Mouse (Mus musculus): ENCODE measurements around the gene Ell. TPM values are rescaled to one million over a fixed set of nuclear protein-coding genes. Genes with fewer than 3 reads are reported as not detected.

Ell gene
- polyA plus RNA-seq, 1 experiment from 2014 or later = 15.9 TPM

DNA sequence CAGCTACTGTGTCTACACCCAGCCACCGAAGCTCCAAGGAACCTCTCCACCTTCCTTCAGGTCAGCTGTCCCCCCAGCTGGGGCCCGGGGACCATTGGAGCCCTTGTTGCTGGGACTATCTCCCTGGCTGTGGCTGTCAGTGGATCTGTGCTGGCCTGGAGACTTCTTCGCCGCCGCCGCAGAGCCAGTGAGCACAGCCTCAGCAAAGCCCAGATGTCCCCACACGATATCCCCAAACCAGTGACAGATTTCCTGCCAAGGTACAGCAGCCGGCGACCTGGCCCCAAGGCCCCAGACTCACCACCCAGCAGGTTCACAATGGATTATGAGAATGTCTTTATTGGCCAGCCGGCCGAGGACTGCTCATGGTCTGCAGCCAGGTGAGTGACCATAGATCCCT lies 78.7 kb downstream of the Ell start:
- Histone ChIP-seq H3K4me1 (replicated peaks) (no peaks in the 10 kb centered on the region; the same call in 1 of the 2 replicates), H3K4me3 (replicated peaks) (no peak overlapping the region), H3K27ac (no peak overlapping the region), H3K9ac (no peak overlapping the region), H3K36me3 (no peaks in the 10 kb centered on the region), H3K4me2 (replicated peaks) (no peak overlapping the region), H3K27me3 (replicated peaks) (no peaks in the 10 kb centered on the region), H3K9me3 (no peaks in the 10 kb centered on the region)
- WGBS = 83% methylated on average over 11 of the region's 11 CpGs
- ATAC-seq = no peak

DNA sequence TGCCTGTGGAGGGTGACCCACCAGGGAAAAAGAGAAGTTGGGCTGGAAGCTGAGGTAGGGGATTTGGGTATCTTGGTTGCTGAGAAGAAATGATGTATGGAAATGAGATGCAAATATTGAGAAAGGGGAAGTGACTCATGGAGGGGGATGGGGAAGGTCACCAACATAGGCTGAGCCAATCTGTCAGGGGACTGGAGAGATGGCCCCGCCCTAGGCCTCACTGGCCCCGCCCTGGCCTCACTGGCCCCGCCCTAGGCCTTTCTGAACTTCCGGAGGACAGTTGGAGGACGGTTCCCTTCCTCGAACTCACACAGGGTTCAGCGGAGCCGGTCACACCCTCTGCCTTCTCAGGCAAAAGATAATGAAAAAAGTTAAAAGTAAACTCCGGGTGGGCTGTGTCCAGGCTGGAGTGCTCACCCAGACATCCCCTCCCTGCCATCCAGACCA lies 79.7 kb downstream of the Ell start:
- no peaks in the 10 kb centered on the region for H3K27me3 ChIP-seq (replicated peaks)
- H3K27ac ChIP-seq = no peak overlapping the region
- no peak overlapping the region for H3K9ac ChIP-seq
- H3K36me3 ChIP-seq = no peaks in the 10 kb centered on the region
- H3K4me3 ChIP-seq (replicated peaks) = no peak overlapping the region
- no peaks in the 10 kb centered on the region; the same call in 1 of the 2 replicates for H3K4me1 ChIP-seq (replicated peaks)
- peak; percentile 89 for ATAC-seq
- no peak overlapping the region for H3K4me2 ChIP-seq (replicated peaks)
- no peaks in the 10 kb centered on the region for H3K9me3 ChIP-seq
- 34% methylated on average over 9 of the region's 9 CpGs for WGBS

DNA sequence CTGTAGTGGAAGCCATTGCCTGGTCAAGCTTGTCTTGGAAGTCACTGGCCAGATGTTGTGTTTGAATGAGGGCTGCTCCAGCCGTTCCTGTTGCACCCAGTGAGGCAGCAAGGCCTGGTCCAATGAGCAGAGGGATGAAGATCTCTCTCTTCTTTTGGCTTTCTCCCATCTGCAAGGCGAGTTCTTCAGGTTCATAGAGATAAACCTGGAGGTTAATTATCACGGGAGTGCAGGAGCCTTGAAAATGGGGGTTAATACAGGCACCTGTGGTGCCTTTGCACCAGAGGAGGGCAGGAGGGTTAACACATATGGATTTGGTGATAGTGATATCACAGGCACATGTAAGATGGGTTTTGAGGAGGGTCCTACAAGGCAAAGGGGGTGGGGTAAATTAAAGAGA lies 83.0 kb downstream of the Ell start:
- H3K36me3 ChIP-seq = no peaks in the 10 kb centered on the region
- no peak overlapping the region for H3K4me3 ChIP-seq (replicated peaks)
- no peaks in the 10 kb centered on the region; the same call in 1 of the 2 replicates for H3K4me1 ChIP-seq (replicated peaks)
- H3K4me2 ChIP-seq (replicated peaks) = no peak overlapping the region
- H3K9me3 ChIP-seq = no peaks in the 10 kb centered on the region
- no peak overlapping the region for H3K9ac ChIP-seq
- no peaks in the 10 kb centered on the region for H3K27me3 ChIP-seq (replicated peaks)
- no peak for ATAC-seq
- no peak overlapping the region for H3K27ac ChIP-seq
- WGBS = 41% methylated on average over 3 of the region's 3 CpGs

DNA sequence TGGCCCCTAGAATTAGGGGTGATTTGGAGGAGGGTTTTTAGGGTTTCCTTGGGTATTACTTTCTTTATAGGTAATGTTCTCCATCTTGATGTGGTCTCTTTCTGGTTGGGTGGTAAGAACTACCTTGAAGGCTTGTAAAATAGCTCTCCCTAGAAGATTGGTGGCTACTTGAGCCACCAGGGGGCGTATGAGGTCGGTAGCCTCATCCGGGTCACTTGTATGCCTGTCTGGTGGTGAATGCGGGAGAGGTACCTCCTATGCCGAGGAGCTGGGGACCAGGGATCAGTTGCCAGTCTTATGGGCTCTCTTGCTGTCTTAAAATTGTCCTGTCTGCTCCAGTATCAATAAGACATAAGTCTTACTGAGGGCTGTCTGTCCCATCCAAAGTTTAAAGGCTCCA lies 85.8 kb downstream of the Ell start:
- H3K27me3 ChIP-seq (replicated peaks) = no peaks in the 10 kb centered on the region
- no peak for ATAC-seq
- no peaks in the 10 kb centered on the region for H3K9me3 ChIP-seq
- peaks cover 7% of the 10 kb centered on the region; the same call in 1 of the 2 replicates for H3K4me1 ChIP-seq (replicated peaks)
- WGBS = 15% methylated on average over 5 of the region's 5 CpGs
- no peak overlapping the region for H3K4me3 ChIP-seq (replicated peaks)
- H3K9ac ChIP-seq = no peak overlapping the region
- H3K27ac ChIP-seq = no peak overlapping the region
- H3K4me2 ChIP-seq (replicated peaks) = no peak overlapping the region
- H3K36me3 ChIP-seq = no peaks in the 10 kb centered on the region

DNA sequence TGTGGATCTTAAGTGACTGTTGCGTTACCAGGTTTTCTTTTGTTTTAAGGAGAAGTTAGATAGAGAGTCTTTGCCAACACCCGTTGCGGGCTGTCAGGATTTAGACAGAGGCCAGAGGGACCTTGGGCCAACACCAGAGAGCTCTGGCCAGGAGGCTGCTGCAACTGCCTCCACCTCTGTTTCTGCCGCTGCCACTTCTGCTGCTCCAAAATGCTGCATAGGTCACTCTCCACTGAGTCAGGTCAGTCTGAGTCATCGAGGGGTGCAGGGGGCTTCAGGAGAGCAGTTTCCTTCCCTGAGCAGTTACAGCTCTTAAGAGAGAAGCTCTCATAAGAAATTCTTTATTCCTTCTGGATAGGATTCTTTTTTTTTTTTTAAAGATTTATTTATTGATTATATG lies 87.8 kb downstream of the Ell start:
- no peaks in the 10 kb centered on the region for H3K9me3 ChIP-seq
- ATAC-seq = no peak
- H3K36me3 ChIP-seq = no peaks in the 10 kb centered on the region
- H3K27ac ChIP-seq = no peak overlapping the region
- H3K4me3 ChIP-seq (replicated peaks) = no peak overlapping the region
- H3K4me2 ChIP-seq (replicated peaks) = no peak overlapping the region
- no peaks in the 10 kb centered on the region for H3K27me3 ChIP-seq (replicated peaks)
- H3K4me1 ChIP-seq (replicated peaks) = peaks cover 26% of the 10 kb centered on the region
- 87% methylated on average over 5 of the region's 5 CpGs for WGBS
- H3K9ac ChIP-seq = no peak overlapping the region

DNA sequence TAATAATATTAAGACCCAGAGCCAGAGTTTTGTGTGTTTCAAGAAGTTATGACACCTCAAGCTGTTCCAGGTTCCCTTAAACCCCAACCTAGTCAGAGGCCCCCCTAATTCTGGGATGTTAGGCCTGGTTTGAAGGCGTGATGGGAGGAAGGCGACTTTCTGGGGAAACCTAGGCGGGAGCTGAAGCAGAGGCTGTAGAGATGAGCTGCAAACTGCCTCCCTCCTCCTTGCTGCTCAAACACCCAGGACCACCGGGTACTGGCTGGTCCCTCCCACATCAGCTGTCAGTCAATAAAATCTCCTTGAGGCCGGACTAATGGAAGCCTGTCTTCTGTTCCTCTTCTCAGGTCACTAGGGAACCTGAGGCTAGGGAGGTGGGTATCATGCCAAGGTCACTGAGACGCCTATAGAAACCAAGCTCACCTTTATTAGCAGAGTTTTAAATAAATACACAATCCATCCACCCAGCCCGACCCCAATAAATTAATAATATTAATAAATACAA lies 89.8 kb downstream of the Ell start:
- no peaks in the 10 kb centered on the region for H3K9me3 ChIP-seq
- no peak overlapping the region for H3K9ac ChIP-seq
- no peak overlapping the region for H3K27ac ChIP-seq
- peaks cover 35% of the 10 kb centered on the region for H3K4me1 ChIP-seq (replicated peaks)
- peak overlapping the region; percentile 84 for H3K4me2 ChIP-seq (replicated peaks)
- no peaks in the 10 kb centered on the region for H3K36me3 ChIP-seq
- 58% methylated on average over 7 of the region's 7 CpGs for WGBS
- H3K27me3 ChIP-seq (replicated peaks) = no peaks in the 10 kb centered on the region
- no peak for ATAC-seq
- H3K4me3 ChIP-seq (replicated peaks) = no peak overlapping the region; the same call in 1 of the 2 replicates

DNA sequence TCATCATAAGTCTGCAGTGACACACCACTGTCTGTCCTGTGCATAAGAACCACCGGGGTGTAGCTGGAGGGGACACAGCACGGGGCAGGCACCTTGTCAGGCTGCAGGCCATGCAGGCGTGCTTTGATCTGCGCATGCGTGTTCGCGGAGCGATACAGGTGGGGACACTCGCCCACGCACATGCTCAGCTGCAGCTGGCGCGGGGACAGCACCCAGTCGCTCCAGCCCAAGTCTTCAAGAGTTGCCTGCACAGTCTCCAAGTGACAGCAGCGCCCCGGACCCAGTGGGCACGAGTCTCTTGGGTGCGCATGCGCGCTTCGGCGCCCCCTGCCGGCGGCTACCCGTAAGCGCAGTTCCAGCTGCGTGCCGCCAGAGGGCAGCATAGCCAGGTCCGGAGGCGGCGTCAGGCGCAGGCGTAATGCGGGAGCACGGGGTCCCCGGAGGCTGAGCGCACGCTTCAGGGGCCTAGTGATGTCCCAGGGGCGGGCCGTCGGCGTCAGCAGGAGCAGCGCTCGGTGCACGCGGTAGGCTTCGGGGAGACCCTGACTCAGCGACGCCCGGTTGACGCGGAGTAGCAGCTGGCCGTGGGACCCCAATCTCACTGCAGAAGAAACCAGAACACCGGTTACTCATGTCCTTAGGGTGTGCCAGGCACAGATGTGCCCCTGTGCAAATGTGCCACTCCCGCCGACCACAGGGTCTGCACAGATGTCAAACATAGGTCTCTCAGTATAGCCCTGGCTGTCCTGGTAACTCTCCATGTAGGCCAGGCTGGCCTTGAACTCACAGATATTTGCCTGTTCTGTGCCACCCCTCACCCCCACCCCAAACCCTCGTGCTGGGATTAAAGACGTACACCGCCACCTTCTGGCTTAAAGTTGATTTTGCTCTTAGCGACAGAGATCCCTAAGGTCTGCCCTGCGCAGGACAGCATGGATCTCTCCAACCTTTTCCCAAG lies 90.6 kb downstream of the Ell start:
- peak; percentile 90 for ATAC-seq
- no peaks in the 10 kb centered on the region for H3K36me3 ChIP-seq
- under 1% methylated on average over 60 of the region's 60 CpGs for WGBS

DNA sequence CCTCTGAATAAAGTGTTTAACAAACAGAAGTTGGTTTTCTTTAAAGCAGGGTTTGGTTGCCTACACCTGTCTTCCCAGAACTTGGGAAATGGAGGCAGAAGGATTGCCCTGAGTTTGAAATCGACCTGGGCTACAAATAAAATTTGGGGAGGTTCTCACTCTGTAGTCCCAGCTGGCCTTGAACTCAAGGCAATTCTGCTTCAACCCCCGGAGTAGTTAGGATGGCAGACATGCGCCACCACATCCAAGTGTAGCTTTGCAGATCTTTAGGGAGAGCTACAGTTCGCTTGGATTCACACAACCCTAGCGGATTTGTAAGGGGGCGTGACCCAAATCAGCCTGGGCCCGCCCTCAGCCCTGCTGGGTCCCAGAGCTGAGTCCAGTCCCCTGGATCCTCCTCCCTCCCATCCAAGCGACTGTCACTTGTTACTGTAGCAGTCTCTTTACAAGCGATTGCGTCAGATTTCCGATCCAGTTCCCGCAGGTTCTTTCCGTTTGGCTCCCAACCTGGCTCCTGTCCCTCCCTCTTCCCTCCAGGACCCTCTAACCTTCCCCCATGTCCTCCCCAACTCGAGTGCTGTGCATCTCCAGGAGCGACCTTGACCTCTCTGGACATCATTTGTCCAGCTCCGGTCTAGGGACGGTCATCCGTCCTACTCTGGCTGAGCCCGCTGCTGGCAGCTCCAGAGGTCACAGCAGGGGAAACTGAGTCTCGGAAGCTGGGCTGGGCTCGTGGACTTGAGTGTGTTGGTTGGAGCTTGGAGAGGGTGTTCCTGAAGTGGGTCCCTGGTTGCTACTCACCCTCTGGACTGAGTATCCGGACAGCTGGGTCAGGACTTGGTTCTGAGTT lies 91.5 kb downstream of the Ell start:
- H3K4me3 ChIP-seq (replicated peaks) = peak overlapping the region; percentile 22
- no peaks in the 10 kb centered on the region for H3K36me3 ChIP-seq
- H3K4me1 ChIP-seq (replicated peaks) = peaks cover 43% of the 10 kb centered on the region
- H3K4me2 ChIP-seq (replicated peaks) = peak overlapping the region; percentile 84
- ATAC-seq = peak; percentile 60
- H3K27me3 ChIP-seq (replicated peaks) = no peaks in the 10 kb centered on the region
- H3K9ac ChIP-seq = peak overlapping the region; percentile 17; the same call in 1 of the 2 replicates
- H3K9me3 ChIP-seq = no peaks in the 10 kb centered on the region
- WGBS = 15% methylated on average over 22 of the region's 22 CpGs
- H3K27ac ChIP-seq = peak overlapping the region; percentile 59

More for the DNA sequence above, 90.6 kb downstream of the Ell start:
- Histone ChIP-seq H3K9me3 (no peaks in the 10 kb centered on the region), H3K27ac (peak overlapping the region; percentile 61; the same call in 1 of the 2 replicates), H3K4me2 (replicated peaks) (peak overlapping the region; percentile 84), H3K9ac (peak overlapping the region; percentile 51), H3K27me3 (replicated peaks) (no peaks in the 10 kb centered on the region), H3K4me3 (replicated peaks) (peak overlapping the region; percentile 49), H3K4me1 (replicated peaks) (peaks cover 38% of the 10 kb centered on the region)

DNA sequence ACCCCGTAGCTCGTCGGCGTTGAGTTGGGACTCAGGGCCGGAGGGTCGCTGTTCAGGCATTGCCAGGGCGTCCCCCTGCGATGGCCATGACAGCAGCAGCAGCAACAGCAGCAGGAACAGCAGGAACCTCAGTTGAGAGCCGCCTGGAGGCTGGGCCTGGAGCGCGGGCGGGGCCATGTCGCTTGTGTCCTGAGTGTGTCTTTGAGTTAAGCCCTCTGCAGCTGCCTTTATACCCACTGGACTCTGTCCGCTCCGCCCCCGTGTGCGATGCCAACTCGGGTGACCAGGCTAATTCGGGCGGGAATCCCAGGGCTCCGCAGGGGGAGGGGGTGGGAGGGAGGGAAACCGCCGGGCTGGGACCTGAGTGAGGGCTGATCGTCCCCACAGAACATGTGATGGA lies 92.2 kb downstream of the Ell start:
- Histone ChIP-seq H3K4me3 (replicated peaks) (peak overlapping the region; percentile 22), H3K9ac (peak overlapping the region; percentile 17), H3K4me1 (replicated peaks) (peaks cover 43% of the 10 kb centered on the region), H3K4me2 (replicated peaks) (peak overlapping the region; percentile 84), H3K9me3 (no peaks in the 10 kb centered on the region), H3K27ac (peak overlapping the region; percentile 59; the same call in 1 of the 2 replicates), H3K36me3 (no peaks in the 10 kb centered on the region), H3K27me3 (replicated peaks) (no peaks in the 10 kb centered on the region)
- ATAC-seq = peak; percentile 18
- WGBS = 13% methylated on average over 24 of the region's 24 CpGs

DNA sequence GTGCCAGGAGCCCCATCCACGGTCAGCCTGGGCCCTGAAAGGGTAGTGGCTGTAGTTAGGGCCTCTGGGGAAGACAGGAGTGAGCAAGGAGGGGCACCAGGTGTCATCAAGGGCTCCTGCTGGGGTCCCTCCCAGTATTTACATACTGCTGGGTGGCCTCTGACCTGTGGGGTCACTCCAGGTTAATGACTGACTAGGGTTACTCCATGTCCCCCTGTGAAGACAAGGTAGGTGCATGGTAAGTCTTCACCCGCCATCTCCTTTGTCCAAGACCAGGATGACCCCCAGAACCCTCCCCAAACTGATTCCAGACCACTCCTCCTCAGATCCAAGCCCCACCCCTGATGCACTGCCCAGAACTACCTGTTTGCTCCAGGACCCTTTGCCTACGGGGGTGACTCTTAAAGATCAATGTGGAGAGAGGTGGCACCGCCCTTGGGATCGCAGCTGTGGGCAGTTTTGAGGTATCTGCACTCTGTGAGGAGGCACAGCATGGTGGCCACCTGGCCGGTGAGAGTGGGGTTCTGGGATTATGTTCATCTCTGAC lies 93.2 kb downstream of the Ell start, which contains the start of gene Gdf15:
TSS of gene Gdf15 (minus strand) at position 111 of the 547 bp plus-strand sequence.
- Histone ChIP-seq H3K9me3 (no peaks in the 10 kb centered on the region), H3K36me3 (no peaks in the 10 kb centered on the region), H3K4me2 (replicated peaks) (peak within 1 kb of the TSS; percentile 84), H3K27me3 (replicated peaks) (no peaks in the 10 kb centered on the region), H3K4me3 (replicated peaks) (peak within 1 kb of the TSS; percentile 22), H3K27ac (peak within 1 kb of the TSS; percentile 59; the same call in 1 of the 2 replicates), H3K9ac (peak within 1 kb of the TSS; percentile 17), H3K4me1 (replicated peaks) (peaks cover 43% of the 10 kb centered on the region)
- 67% methylated on average over 6 of the region's 6 CpGs for WGBS
- ATAC-seq = no peak

DNA sequence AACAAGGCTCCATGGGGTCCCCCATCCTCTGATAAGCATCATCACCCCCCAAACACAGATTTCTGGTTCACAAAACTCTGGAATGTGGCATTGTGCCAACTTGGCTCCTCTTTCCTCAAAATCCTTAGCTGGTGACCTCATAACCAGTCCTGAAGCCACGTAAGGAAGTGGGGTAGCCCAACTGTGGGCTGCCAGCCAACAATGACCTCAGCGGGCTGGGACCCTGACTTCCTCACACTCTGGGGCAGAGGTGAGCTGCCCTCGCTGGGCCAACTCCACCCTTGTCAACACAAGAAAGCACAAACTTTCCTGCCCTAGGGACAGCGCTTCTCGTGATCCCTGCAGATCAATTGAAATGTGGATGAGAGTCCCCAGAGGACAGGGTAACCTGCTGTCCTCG lies 94.8 kb downstream of the Ell start:
- H3K4me1 ChIP-seq (replicated peaks) = peaks cover 49% of the 10 kb centered on the region
- WGBS = 57% methylated on average over 6 of the region's 6 CpGs
- no peak for ATAC-seq
- H3K9ac ChIP-seq = no peak overlapping the region
- H3K4me3 ChIP-seq (replicated peaks) = no peak overlapping the region
- H3K36me3 ChIP-seq = no peaks in the 10 kb centered on the region
- no peak overlapping the region for H3K27ac ChIP-seq
- H3K4me2 ChIP-seq (replicated peaks) = no peak overlapping the region
- H3K27me3 ChIP-seq (replicated peaks) = no peaks in the 10 kb centered on the region
- H3K9me3 ChIP-seq = no peaks in the 10 kb centered on the region
